Mouse (Mus musculus) NIH3T3 (cell line): ENCODE results near the gene Arhgef39.
"Not testable (repeated sequence)": the region's sequence is repeated elsewhere in the genome, so short reads cannot be mapped to it uniquely, and the experiment has no call there.

Experiments used
- DNase-seq: peaks from one replicate; pipeline ENCODE4 v3.0.0-alpha.2; 2012; ENCODE audit warnings: low read depth

Gene Arhgef39

DNA sequence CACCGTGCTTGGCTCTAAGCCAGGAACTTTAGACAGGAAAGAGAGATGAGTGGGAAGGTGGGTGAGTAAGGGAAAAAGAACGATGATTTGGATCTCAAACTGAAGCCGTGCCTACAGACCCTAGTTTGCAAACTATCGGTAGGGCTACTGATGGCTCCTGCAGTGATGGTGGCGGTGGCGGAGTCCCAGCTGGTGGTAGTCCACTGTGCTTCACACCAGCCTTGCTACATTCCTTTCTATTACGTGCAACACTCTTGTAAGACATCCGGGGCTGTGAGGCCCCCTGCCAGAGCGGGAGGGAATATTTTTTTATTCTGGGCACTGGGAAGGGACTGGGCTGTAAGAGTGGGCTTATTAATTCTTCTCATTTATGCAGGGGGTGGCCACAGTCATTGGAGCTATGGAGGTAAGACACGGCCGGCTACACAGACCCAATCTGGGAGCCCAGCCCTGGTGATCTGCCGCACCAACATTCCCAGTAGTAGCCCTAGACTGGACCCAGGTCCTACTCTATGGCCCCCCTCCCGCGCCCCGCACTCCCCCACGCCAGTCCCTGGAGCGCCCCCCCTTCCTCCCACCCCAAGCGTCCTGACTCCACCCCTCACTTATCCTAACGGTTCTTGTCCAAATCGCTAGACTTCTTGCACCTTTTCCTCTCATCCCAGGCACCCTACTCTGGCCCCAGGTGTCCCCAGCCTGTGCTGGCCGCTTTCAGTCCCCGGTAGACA, 8.6 kb upstream of the Arhgef39 start:
- no peak for DNase-seq

DNA sequence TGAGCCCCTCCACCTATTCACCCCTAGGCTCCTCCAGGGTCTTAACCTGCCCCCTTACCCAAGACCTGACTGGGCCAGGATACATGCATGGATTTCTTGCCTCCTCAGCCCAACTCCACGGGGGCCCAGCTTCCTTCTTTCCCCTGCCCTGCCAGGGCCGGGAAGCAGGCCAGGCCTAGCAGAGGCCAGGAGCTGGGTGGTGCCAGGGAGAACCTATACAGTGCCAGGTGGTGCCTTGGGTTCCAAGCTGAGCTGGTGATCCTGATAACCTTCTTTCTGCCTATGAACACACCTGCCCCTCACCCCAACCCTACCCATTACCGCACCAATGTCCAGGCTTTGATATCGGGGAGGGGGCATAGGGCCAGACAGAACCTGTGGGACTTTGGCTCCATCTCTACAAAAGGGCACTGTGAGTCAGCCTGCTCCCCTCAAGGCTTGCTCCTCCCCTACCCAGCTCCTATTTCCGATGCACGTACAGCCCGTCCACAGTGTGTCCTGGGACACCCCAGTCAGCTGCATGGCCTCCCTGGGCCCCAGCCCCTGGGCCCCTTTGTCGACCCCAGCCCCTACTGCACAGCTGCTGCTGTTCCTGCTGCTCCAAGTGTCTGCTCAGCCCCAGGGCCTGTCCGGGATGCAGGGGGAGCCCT, 7.2 kb upstream of the Arhgef39 start, which contains the start of gene Car9:
Gene Car9, plus strand, starts transcription at position 431 of the 650 bp plus-strand sequence.
- DNase-seq = no peak

DNA sequence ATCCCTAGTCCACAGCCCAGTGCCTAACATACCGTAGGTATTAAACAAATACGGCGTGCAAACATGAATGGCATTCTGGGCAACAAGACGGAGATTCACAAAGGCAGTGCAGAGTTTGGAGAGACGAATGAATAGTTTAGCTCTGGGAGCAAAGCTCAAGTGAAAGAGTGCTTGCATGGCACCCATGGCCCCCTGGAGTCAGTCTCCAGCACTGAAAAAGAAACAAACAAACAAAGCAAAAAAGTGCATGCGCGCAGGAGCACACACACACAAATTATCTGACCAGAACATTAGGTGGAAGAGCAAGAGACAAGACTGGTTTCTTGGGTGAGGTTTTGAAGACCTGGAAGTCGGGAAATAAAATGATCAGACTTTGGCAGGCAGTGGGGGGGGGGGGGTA, 6.6 kb upstream of the Arhgef39 start:
- no peak for DNase-seq

DNA sequence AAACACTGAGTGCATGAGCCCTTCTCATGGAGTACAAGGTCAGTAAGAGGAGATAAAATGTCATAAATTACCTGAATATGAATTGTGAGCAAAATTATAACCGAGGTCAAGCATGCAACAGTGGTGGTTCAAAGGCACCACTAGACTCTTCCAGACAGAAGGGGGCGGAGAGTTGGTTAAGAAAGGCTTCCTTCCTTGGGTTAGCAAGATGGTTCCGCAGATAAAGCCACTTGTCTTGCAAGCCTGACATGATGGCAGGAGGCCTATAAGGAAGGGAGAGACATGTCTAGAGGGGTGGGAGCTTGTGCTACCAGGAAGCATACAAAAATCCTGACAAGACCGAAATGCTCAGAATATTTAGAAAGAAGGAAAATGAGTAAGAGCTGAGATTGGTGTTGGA, 4.8 kb upstream of the Arhgef39 start:
- DNase-seq = no peak

- no peak for DNase-seq
Observed at GRCm38 (mm10) chr4:43503506-43503905, 4.0 kb upstream of the Arhgef39 start.

DNA sequence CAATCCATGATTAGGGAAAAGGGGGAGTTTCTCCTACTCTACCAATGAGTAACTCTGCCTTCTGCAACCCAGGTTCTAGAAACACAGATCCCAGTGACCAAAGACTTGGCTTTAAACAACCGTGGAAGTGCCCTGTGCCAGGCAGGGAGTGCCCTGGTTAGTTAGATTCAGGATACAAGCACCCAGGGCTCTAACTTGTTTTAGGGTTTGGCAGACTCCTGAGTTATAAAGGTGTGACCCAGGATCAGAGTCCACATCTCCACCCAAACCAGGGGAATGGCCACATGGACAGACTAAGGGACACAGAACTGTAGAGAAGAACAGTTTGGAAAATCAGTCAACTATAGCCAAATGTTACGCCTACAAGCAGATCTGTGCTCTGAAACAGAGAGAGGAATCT, 3.5 kb upstream of the Arhgef39 start:
- DNase-seq = no peak

DNA sequence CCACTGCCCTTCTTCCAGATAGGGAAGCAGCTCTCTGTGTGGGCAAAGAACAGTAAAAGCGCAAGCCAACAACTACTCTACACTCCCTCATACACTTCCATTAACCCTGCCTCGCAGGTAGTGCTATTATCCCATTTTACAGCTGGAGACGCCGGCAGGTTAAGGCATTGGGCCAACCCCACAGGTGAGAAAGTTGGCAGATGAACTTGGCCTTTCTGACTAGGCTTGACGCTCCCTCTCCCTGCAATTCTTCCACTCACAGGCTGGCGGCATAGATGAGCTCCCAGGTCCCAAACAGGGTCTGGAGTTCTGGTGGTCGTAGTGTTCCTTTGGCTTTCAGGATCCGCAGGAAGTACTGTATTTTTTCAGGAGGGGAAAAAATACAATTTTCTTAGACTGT, 512 bp downstream of the Arhgef39 start:
- DNase-seq = peak; percentile 52

- DNase-seq = no peak
Observed at GRCm38 (mm10) chr4:43497946-43498345, 1.5 kb downstream of the Arhgef39 start.

DNA sequence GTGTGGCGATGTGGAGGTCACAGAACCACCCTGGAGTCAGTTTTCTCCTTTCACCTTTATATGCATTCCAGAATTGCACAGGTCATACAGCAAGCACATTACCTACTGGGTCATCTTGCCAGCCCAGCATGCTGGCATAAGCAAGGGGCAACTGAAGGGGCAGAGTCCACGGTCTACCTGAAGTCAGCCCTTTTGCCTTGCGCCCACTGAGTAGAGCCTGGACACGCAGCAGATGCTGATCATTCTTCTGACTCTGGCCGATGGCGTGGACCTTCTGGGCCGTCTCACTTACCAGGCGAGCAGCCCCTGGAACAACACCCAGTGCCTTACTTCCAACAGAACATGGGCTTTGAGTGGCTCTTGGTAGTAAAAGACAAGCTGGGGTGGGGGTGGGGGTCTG, 2.1 kb downstream of the Arhgef39 start:
- DNase-seq = no peak

- DNase-seq = no peak
Observed at GRCm38 (mm10) chr4:43496587-43496986, 2.9 kb downstream of the Arhgef39 start.

DNA sequence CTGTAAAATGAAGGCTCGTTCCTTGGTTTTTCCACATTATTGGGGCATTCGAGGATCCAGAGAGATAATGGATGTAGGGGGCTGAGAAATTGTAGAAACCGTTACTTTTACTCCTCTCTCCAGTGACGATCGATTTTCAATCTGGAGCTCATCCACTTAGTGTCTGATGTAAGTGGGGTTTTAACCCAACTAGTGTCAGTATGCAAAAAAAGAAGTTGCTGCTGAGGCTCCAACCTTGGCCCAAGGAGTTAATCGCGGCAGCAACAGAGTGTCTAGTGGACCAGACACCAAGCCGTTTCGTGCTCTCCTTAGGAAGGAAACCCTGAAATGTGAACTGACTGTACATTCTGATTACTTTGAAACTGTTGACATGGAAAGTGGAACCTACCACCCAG, 5.7 kb downstream of the Arhgef39 start:
- peak; percentile 43 for DNase-seq

- peak; percentile 98 for DNase-seq
Observed at GRCm38 (mm10) chr4:43493186-43493845, 6.2 kb downstream of the Arhgef39 start.

GRCm38 (mm10) chr4:43492821-43493185, 6.7 kb downstream of the Arhgef39 start, which contains the start of gene Ccdc107:
Ccdc107 (plus strand) TSS chr4:43492900.
- peak; percentile 94 for DNase-seq

GRCm38 (mm10) chr4:43492101-43492820, 7.2 kb downstream of the Arhgef39 start:
- peak; percentile 44 for DNase-seq

DNA sequence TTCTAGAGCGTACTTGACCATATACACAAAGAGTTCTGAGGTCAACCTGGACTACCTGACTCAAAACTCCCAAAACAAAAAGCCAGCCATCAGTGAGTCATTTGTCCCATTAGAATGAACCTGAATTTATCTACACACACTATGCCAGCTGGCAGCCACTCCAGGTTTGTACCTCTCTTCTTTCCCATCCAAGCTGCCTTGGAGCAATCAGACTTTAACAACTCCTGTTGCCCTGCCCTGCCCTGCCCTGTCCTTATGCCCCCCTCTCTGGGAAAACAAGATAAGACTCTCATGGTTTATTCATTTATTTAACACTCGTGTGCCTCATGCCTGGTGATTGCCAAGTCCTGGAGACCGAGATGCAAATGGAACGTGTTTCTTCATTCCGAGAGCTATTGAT, 8.7 kb downstream of the Arhgef39 start:
- DNase-seq = no peak

- DNase-seq = no peak
Observed at GRCm38 (mm10) chr4:43489611-43490010, 9.9 kb downstream of the Arhgef39 start.

GRCm38 (mm10) chr4:43485666-43486065, 13.8 kb downstream of the Arhgef39 start:
- not testable (repeated sequence) for DNase-seq

GRCm38 (mm10) chr4:43483535-43484091, 15.9 kb downstream of the Arhgef39 start, which contains the start of gene Sit1:
Sit1 (minus strand) TSS chr4:43483734.
- DNase-seq = no peak

DNA sequence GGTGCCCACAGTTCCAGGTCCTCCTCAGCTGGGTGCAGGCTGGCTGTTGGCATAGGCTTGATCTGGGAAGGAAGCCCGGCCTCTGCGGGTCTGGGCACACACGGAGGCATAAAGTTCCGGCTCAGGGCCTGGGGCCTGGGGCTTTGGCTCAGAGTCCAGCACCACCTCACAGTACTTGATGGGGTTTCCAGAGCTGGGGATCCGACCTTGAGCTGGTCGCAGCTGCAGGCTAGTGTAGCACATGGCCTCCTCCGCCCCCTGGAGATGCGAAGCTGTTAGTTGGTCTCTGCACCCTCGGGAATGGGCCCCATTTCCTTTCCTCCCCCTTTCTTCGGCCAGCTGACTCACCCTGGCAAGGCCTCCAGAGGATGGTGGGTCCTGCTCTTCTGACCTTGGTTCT, 16.9 kb downstream of the Arhgef39 start:
- no peak for DNase-seq

DNA sequence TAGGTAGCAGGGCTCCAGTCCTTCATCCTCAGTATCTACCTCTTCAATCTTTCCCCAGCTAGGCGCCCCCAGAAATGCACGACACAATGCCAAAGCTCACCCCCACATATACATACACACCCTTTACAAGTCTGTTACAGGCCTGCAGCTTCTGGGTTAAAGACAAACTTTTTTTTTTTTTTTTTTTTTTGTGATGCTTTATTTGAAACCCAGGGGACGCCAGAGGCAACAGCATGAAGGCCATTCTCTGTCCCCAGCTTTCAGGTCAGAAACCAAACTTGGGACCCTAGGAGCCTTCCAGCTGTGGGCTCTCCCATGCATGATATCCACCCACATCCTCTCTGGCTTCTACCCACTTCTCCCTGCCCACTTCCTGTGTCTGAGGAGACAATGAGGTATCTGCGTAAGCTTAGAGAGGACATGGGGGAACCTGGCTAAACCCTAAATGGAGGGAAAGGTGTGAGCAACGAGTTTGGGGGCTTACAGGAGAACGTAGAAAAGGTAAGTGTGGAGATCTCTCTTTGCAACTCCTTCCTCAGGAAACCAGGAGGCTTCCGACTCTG, 17.5 kb downstream of the Arhgef39 start:
- DNase-seq = no peak

GRCm38 (mm10) chr4:43480985-43481384, 18.5 kb downstream of the Arhgef39 start:
- DNase-seq = no peak
